Mouse (Mus musculus) ES-E14 (cell line): ENCODE results near the gene Olfr223. TPM values are rescaled to one million over a fixed set of nuclear protein-coding genes. Genes with fewer than 3 reads are reported as not detected.
"Not testable (repeated sequence)": the region's sequence is repeated elsewhere in the genome, so short reads cannot be mapped to it uniquely, and the experiment has no call there.

Experiments
- DNase-seq: peaks from one replicate; pipeline ENCODE4 v3.0.0-alpha.2; 2013; ENCODE audit warnings: low read depth, low spot score
- H3K27ac ChIP-seq: 2 replicates; pipeline ENCODE4 v1.5.1; 2012; ENCODE audit warnings: low read depth, mild to moderate bottlenecking, low read length, moderate library complexity, mixed read lengths; ENCODE audit not compliant: poor library complexity, insufficient read depth, severe bottlenecking
- H3K36me3 ChIP-seq: 2 replicates; pipeline ENCODE4 v1.6.1; 2012; ENCODE audit warnings: mild to moderate bottlenecking, low read length, moderate library complexity, mixed read lengths; ENCODE audit not compliant: control insufficient read depth, poor library complexity, insufficient read depth, severe bottlenecking
- H3K4me1 ChIP-seq, 2 experiments: fragments of 150-350 bp in 1 of 2; sonication (generic) in 1 of 2; 2 replicates each; pipeline ENCODE4 v1.6.1; 2012; ENCODE audit warnings: low read length in 2 of 2, mild to moderate bottlenecking in 1 of 2, mixed read lengths in 1 of 2; ENCODE audit not compliant: control insufficient read depth in 2 of 2, insufficient read depth in 2 of 2, poor library complexity in 1 of 2
- H3K4me3 ChIP-seq, 2 experiments: fragments of 150-350 bp in 1 of 2; sonication (generic) in 1 of 2; 2 replicates each; pipeline ENCODE4 v1.5.1; 2012; ENCODE audit warnings: low read length in 2 of 2, low read depth in 1 of 2, mild to moderate bottlenecking in 1 of 2, mixed read lengths in 1 of 2; ENCODE audit not compliant: insufficient read depth in 1 of 2, poor library complexity in 1 of 2, severe bottlenecking in 1 of 2
- H3K9ac ChIP-seq: 2 replicates; pipeline ENCODE4 v1.6.1; 2012; ENCODE audit warnings: low read depth, mild to moderate bottlenecking, low read length, mixed read lengths; ENCODE audit not compliant: poor library complexity, insufficient read depth, severe bottlenecking
- H3K9me3 ChIP-seq: fragments of 150-350 bp; sonication (generic); 2 replicates; pipeline ENCODE4 v1.6.1; 2012; ENCODE audit warnings: low read depth, mild to moderate bottlenecking, low read length; ENCODE audit not compliant: control insufficient read depth, insufficient read depth
- CHD2 ChIP-seq: IDR thresholded peaks from 2 replicates; pipeline ENCODE4 v1.6.1; 2014; ENCODE audit warnings: mild to moderate bottlenecking, low read depth, low read length, inconsistent platforms
- HCFC1 ChIP-seq: IDR thresholded peaks from 2 replicates; pipeline ENCODE4 v1.6.1; 2012; ENCODE audit warnings: low read length, inconsistent platforms, borderline replicate concordance; ENCODE audit not compliant: insufficient read depth
- MAFK ChIP-seq: IDR thresholded peaks from 2 replicates; pipeline ENCODE4 v1.6.1; 2014; ENCODE audit warnings: mild to moderate bottlenecking, low read depth, low read length, inconsistent platforms; ENCODE audit not compliant: insufficient read depth
- ZC3H11A ChIP-seq: IDR thresholded peaks from 2 replicates; pipeline ENCODE4 v1.6.1; 2012; ENCODE audit warnings: low read depth, mild to moderate bottlenecking, inconsistent platforms, low read length, borderline replicate concordance
- ZNF384 ChIP-seq: IDR thresholded peaks from 2 replicates; pipeline ENCODE4 v1.6.1; 2012; ENCODE audit warnings: low read depth, low read length, inconsistent platforms
- in situ Hi-C, 2 experiments: fragments of 600-800 bp; cut with MboI; formaldehyde crosslinking; loops; one replicate each; pipeline ENCODE4 v1.15.1; 2025; ENCODE audit warnings: low sequenced_read_pairs in 2 of 2, inconsistent platforms in 1 of 2; ENCODE audit not compliant: unreplicated experiment in 2 of 2
- total RNA-seq: library from RNA; depleted of rRNA; stranded (reverse); fragments of 300-350 nt; gene quantifications from 2 replicates; pipeline ENCODE4 v1.2.3, GENCODE M21; 2012

The Olfr223 gene
- total RNA-seq, 1 experiment: not detected

- Histone ChIP-seq H3K9me3 (no peaks in the 10 kb centered on the region), H3K27ac (no peak overlapping the region), H3K9ac (no peak overlapping the region), H3K4me3 (no peak overlapping the region), H3K36me3 (no peaks in the 10 kb centered on the region), H3K4me1 (no peaks in the 10 kb centered on the region)
- in situ Hi-C loops: no loop called here
- TF ChIP-seq MAFK: no peak
- peak; percentile 85 for TF ChIP-seq ZC3H11A
- DNase-seq: peak; percentile 19
Measured at GRCm38 (mm10) chr11:59624017-59624630, 31.0 kb upstream of the Olfr223 start.

GRCm38 (mm10) chr11:59622214-59622613 lies 29.1 kb upstream of the Olfr223 start:
- in situ Hi-C loops: no loop called here
- TF ChIP-seq HCFC1 (no peak), CHD2 (no peak), ZNF384 (no peak), ZC3H11A (no peak), MAFK (no peak)
- H3K9me3 ChIP-seq: no peaks in the 10 kb centered on the region

GRCm38 (mm10) chr11:59616986-59617385 lies 23.9 kb upstream of the Olfr223 start:
- H3K4me1 ChIP-seq, in situ Hi-C loops, H3K4me3 ChIP-seq, H3K9ac ChIP-seq, DNase-seq, H3K9me3 ChIP-seq, H3K36me3 ChIP-seq, H3K27ac ChIP-seq: not testable (repeated sequence)

More at GRCm38 (mm10) chr11:59622214-59622613, 29.1 kb upstream of the Olfr223 start:
- no peak for DNase-seq
- Histone ChIP-seq H3K4me3 (no peak overlapping the region), H3K9ac (no peak overlapping the region), H3K36me3 (no peaks in the 10 kb centered on the region), H3K4me1 (no peaks in the 10 kb centered on the region), H3K27ac (no peak overlapping the region)

- H3K4me1 ChIP-seq: no peaks in the 10 kb centered on the region
- H3K4me3 ChIP-seq: no peak overlapping the region
- H3K27ac ChIP-seq: no peak overlapping the region
- no peaks in the 10 kb centered on the region for H3K36me3 ChIP-seq
- no peak overlapping the region for H3K9ac ChIP-seq
- in situ Hi-C loops: no loop called here
- DNase-seq: no peak
- no peaks in the 10 kb centered on the region for H3K9me3 ChIP-seq
- TF ChIP-seq ZC3H11A: peak; percentile 51; the same call in 1 of the 2 replicates
- TF ChIP-seq ZNF384: no peak
Measured at GRCm38 (mm10) chr11:59614120-59614519, 21.0 kb upstream of the Olfr223 start.

- Histone ChIP-seq H3K27ac (no peak overlapping the region), H3K36me3 (no peaks in the 10 kb centered on the region), H3K9ac (no peak overlapping the region), H3K9me3 (no peaks in the 10 kb centered on the region), H3K4me3 (no peak overlapping the region), H3K4me1 (no peaks in the 10 kb centered on the region)
- DNase-seq: no peak
- in situ Hi-C loops: no loop called here
- TF ChIP-seq CHD2 (no peak), ZC3H11A (no peak), ZNF384 (no peak), HCFC1 (no peak), MAFK (no peak)
Measured at GRCm38 (mm10) chr11:59611646-59612045, 18.6 kb upstream of the Olfr223 start.
